Mouse (Mus musculus) R1 (cell line): Measurements from ENCODE around the gene Metap1d.
A peak's percentile ranks its signal among the peaks of the same experiment; 100 is the strongest.

Source experiments
- DNase-seq: peaks from one replicate; pipeline ENCODE4 v3.0.0-alpha.2; 2018; ENCODE audit warnings: low read depth, low spot score

Gene Metap1d

DNA sequence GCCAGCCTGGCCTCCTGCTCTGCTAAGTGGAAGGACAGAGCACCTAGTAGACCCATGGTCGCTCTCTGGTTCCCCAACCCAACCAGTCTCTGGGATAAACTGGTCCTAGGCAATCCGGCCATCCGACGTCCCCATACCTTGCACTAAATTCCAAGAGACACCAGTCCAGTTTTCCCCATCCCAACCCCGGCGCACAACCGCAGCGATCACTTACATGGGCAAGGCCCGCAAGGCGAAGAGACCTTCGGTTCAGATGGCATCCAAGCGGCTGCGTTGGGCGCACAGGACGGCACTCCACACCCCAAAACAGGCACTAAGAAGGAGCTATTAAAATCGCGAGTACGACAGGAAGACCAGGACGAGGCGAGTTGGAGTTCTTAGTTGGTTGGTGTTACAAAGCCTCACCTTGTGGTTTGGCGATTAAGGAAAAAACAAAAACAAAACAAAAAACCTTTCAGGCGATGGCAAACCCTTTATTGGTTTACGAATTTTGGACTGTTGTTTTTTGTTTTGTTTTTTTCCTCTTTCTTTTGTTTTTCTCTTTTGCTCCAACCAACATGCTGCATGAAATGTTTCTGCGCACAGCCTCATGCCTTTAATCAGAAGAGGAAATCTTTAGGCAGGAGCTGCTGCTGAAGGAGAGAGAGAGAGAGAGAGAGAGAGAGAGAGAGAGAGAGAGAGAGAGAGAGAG, 74.4 kb downstream of the Metap1d start:
- DNase-seq: no peak

- no peak for DNase-seq
Observed at GRCm38 (mm10) chr2:71528014-71528713, 75.1 kb downstream of the Metap1d start, which contains the start of gene Dlx1. Gene Dlx1 (plus strand): TSS chr2:71528113.

DNA sequence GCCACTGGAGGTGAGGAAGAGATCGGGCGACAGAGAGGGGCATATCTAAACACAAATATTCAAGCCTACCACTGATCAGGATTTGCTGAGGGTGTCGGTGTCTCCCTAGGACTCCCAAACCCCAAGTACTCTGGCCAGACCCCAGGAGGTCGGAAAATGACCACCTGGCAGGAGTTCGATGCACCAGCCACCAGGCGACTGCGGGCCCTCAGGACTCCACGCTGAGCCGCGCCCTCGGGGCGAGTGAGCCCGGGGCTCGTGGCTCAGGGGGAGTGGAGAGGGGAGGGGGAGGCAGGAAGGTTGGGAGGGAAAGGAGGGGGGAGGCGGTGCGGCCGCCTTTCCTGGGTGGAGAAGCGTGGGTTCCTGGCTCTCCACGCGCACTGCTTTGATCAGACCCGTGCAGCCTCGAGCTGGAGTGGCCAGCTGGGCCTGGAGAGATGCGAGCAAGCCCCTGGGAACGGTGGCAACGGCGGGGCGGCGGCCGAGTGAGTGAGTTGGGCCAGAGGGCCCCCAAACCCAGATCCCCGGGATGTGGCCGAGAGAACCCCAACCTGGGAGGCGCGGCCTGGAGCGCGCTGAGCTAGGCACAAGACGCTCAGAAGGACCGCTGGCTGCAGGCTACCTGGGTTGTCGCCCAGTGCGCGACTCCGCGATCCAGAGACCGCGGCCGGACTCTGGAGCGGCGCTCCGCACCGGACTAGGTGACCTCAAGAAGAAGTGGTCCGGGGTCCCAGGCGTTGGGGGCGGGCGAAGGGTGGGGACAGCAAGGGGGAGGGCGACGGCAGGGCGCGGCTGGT, 75.8 kb downstream of the Metap1d start:
- peak; percentile 59 for DNase-seq

DNA sequence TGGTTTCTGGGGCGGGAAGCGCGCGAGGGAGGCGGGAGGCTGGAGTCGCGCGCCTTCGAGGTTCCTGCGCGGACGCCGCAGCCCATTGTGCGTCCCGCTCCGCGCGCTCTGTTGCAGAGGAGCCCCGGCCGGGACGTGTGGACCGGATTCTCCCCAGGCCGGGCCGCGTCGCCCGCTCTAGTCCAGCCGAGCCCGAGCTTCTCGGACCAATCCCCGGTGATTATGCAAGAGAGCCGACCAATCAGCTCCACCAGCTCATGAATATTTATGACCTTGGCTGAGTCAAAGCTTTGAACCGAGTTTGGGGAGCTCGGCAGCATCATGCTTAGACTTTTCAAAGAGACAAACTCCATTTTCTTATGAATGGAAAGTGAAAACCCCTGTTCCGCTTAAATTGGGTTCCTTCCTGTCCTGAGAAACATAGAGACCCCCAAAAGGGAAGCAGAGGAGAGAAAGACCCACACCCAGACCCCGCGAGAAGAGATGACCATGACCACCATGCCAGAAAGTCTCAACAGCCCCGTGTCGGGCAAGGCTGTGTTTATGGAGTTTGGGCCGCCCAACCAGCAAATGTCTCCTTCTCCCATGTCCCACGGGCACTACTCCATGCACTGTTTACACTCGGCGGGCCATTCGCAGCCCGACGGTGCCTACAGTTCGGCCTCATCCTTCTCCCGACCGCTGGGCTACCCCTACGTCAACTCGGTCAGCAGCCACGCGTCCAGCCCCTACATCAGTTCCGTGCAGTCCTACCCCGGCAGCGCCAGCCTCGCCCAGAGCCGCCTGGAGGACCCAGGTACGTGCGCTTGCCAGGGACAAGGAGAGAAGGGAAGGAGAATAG, 76.7 kb downstream of the Metap1d start:
- DNase-seq: peak; percentile 95

DNA sequence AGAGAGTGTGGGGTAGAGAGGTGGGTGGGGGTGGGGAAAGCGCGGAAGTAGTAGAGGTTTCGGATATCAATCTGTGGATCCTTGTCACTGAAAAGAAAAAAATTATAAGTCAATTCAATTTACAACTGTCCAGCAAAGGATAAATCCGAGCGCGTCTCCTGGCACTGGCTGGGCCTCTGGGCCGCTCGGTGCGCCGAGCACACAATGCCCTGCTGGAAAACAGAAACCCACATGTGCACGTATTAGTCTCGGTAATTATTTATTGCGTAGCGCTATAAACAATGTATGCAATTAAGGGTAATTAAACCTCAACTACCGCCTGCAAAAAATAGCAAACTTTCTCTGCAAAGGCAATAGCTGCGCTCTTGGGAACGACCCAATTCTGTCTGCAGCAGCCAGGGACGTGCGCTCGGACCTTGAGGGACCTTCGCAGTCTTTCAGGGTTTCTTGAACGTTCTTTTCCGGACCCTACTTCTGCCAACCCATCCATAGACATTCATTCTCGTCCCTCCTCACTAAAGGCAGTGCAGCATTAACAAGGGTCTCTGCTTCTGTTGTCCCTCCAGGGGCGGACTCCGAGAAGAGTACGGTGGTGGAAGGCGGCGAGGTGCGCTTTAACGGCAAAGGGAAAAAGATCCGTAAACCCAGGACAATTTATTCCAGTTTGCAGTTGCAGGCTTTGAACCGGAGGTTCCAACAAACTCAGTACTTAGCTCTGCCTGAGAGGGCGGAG, 77.5 kb downstream of the Metap1d start:
- DNase-seq: peak; percentile 61

- peak; percentile 34 for DNase-seq
Observed at GRCm38 (mm10) chr2:71531124-71531590, 78.1 kb downstream of the Metap1d start.

DNA sequence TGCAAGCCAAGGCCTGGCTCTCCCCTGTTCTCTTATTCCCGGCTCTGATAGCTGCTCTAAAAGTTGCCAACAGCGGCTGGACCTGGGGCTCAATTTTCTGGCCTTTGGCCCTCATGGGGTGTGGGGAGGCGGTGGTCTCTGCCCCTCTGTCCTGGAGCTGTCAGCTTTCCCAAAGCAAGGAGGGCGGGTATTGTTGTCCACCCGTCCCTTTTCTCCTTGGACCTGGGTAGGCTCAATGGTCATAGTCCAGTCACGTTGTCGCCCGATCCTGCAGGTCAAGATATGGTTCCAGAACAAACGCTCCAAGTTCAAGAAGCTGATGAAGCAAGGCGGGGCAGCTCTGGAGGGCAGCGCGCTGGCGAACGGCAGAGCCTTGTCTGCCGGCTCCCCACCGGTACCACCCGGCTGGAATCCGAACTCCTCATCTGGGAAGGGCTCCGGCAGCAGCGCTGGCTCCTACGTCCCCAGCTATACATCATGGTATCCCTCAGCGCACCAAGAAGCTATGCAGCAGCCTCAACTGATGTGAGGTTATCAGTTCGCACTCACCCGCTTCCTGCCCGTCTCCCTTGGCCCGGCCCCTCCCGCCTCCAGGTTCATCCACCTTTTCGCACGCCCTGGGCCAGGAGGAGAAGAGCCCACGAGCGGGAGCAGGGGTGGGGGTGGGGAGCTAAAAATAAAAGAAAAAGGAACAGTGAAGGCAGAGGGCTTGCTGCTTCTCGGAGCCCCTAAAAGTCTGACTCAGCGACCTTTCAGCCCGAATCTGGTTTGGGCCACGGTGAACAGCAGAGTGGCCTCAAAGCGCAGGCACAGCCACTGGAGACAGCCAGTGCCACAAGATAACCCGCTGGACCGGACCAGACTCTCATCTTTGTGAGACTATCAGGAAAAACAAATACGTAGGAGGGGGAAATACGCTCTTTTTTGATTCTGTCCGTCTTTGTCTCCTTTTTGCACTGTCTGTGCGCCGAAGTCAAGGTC, 79.2 kb downstream of the Metap1d start:
- DNase-seq: peak; percentile 54

GRCm38 (mm10) chr2:71533094-71533493, 80.0 kb downstream of the Metap1d start:
- no peak for DNase-seq

GRCm38 (mm10) chr2:71534242-71535052, 81.4 kb downstream of the Metap1d start:
- peak; percentile 57 for DNase-seq

DNA sequence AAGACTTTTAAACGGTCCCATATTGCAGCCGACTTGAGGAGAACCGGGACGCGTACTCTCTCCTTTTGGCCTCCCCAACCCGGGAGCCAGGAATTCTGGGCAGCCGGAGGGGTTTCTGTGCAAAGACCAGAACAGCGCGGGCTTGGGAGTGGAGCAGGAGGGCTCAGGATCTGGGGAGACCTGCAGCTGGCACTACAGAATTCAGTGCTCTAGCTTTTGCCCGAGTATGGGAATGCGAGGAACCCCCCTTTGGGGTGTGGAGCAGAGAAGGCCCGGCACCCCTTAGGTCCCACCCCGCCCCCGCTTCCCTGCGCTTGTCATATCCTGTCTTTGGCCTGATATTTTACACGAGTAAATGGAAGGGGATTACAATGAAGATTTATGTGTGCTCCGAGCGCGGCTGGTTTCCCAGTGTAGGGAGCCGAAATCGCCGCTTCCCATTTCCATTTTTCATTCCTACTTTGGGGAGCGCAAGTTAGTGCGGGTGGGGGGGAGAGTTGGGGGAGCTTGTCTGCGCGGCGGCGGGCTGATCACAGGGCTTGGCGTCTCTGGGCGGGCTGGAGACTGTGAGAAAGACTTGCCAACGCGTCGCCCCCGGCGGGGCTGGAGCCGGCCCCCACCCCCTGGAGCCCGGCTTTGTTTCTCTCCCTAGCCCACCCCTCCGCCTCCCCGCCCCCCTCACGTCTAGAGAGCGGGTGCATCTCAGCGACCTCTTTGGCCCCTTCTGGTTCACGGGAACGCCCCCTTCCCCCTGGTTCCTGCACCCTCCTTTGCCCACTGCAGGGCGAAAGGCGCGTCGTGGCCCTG, 87.7 kb downstream of the Metap1d start:
- peak; percentile 49 for DNase-seq

- DNase-seq: peak; percentile 39
Observed at GRCm38 (mm10) chr2:71541418-71542226, 88.5 kb downstream of the Metap1d start.

GRCm38 (mm10) chr2:71542227-71542815, 89.2 kb downstream of the Metap1d start:
- peak; percentile 20 for DNase-seq

GRCm38 (mm10) chr2:71542816-71543301, 89.8 kb downstream of the Metap1d start:
- peak; percentile 56 for DNase-seq

- no peak for DNase-seq
Observed at GRCm38 (mm10) chr2:71543531-71543930, 90.5 kb downstream of the Metap1d start.

DNA sequence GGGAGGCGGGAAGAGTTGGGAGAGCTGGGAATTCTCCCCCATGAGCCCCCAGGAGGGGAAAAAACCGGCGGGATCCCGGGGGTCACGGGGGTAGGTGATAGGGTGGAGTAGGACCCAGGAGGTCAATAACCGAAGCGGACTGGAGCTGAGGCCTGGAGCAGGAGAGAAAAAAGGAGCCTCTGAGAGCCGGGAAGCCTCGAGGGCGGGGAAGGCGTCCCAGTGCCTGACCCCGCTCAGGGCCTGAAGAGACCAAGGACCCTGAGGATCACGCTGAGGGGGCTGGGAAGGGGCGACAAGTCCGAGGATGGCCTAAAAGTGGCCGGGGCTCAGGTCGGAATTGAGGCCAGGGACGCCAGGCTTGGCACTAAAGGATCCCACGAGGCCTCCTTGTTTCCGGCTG, 90.9 kb downstream of the Metap1d start:
- DNase-seq: peak; percentile 18
